Mouse (Mus musculus): ENCODE data around the gene Dlgap1. TPM values are rescaled to one million over a fixed set of nuclear protein-coding genes. Genes with fewer than 3 reads are reported as not detected.

Dlgap1 gene
- polyA plus RNA-seq, 1 experiment from 2014 or later, result 0.50 TPM

GRCm38 (mm10) chr17:70765976-70766375, 797.1 kb downstream of the Dlgap1 start:
- WGBS, result 71% methylated on average over 18 of the region's 18 CpGs
- Histone ChIP-seq H3K4me3 (no peak overlapping the region), H3K4me2 (no peak overlapping the region), H3K9ac (no peak overlapping the region), H3K36me3 (no peaks in the 10 kb centered on the region), H3K4me1 (replicated peaks) (no peaks in the 10 kb centered on the region), H3K27ac (no peak overlapping the region), H3K9me3 (replicated peaks) (no peaks in the 10 kb centered on the region), H3K27me3 (no peaks in the 10 kb centered on the region)
- ATAC-seq (replicated peaks; ENCODE audit: insufficient number of reproducible peaks, insufficient read depth, low FRiP score, low read depth), result no peak

- no peaks in the 10 kb centered on the region for H3K4me1 ChIP-seq (replicated peaks)
- H3K4me2 ChIP-seq, result no peak overlapping the region
- no peak overlapping the region for H3K4me3 ChIP-seq
- 14% methylated on average over 10 of the region's 10 CpGs for WGBS
- no peaks in the 10 kb centered on the region for H3K9me3 ChIP-seq (replicated peaks)
- no peaks in the 10 kb centered on the region for H3K36me3 ChIP-seq
- no peak overlapping the region for H3K9ac ChIP-seq
- H3K27ac ChIP-seq, result no peak overlapping the region
- ATAC-seq (replicated peaks; ENCODE audit: insufficient number of reproducible peaks, insufficient read depth, low FRiP score, low read depth), result no peak
- H3K27me3 ChIP-seq, result no peaks in the 10 kb centered on the region
These were observed 803.4 kb downstream of the Dlgap1 start for GRCm38 (mm10) chr17:70772120-70772899.

- 43% methylated on average over 7 of the region's 7 CpGs for WGBS
These were observed 810.9 kb downstream of the Dlgap1 start for GRCm38 (mm10) chr17:70779770-70780169.

DNA sequence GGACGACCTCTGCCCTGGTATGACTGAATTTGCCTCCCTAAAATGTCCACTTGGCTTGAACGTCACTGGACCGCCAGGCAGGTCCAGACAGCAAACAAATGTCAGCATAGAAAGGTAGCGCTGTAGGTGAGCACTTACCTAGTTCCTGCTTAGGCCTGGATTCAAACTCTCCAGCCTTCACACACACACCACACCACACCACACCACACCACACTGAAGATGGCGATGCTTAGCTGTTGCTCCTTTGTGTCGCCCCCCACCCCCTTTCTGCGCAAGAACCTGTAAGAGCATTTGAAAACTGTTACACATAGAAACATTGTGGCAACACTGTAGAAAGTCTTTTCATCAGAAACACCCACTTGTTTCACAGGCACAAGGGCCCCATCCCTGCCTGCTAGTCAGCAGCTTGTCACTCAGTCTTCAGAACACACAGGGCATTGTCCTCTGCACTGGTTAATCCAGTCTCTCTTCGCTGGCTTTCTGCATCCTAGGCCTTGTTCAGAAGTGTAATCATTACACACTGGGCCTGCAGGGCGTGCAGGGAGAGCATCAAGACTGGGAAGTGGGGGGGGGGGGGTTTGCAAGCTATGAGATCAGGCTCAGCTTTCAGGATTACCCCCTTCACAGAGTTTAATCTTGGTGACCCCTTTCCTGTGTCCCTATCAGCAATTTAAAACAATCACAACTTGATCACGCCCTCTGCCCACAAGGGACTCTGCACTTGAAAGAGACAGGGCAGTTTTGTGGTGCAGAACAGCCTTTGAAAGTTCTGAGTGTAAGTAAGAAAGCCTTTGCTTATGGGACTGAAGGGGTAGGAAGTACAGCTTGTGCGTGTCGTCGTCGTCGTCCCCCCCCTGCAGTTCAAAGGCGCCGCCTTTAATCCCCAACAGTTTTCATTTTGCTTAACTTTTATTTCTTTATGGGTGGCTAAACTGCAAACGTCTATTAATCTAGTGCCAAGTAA, 812.1 kb downstream of the Dlgap1 start:
- ATAC-seq (replicated peaks; ENCODE audit: insufficient number of reproducible peaks, insufficient read depth, low FRiP score, low read depth), result no peak
- Histone ChIP-seq H3K4me1 (replicated peaks) (no peaks in the 10 kb centered on the region), H3K36me3 (no peaks in the 10 kb centered on the region), H3K27ac (no peak overlapping the region), H3K4me2 (no peak overlapping the region), H3K9me3 (replicated peaks) (no peaks in the 10 kb centered on the region), H3K4me3 (no peak overlapping the region), H3K27me3 (no peaks in the 10 kb centered on the region), H3K9ac (no peak overlapping the region)
- 44% methylated on average over 18 of the region's 18 CpGs for WGBS

More at GRCm38 (mm10) chr17:70779770-70780169, 810.9 kb downstream of the Dlgap1 start:
- no peak for ATAC-seq (replicated peaks; ENCODE audit: insufficient number of reproducible peaks, insufficient read depth, low FRiP score, low read depth)
- no peaks in the 10 kb centered on the region for H3K27me3 ChIP-seq
- H3K36me3 ChIP-seq, result no peaks in the 10 kb centered on the region
- H3K4me3 ChIP-seq, result no peak overlapping the region
- no peak overlapping the region for H3K9ac ChIP-seq
- H3K27ac ChIP-seq, result no peak overlapping the region
- no peaks in the 10 kb centered on the region for H3K4me1 ChIP-seq (replicated peaks)
- H3K4me2 ChIP-seq, result no peak overlapping the region
- H3K9me3 ChIP-seq (replicated peaks), result no peaks in the 10 kb centered on the region

DNA sequence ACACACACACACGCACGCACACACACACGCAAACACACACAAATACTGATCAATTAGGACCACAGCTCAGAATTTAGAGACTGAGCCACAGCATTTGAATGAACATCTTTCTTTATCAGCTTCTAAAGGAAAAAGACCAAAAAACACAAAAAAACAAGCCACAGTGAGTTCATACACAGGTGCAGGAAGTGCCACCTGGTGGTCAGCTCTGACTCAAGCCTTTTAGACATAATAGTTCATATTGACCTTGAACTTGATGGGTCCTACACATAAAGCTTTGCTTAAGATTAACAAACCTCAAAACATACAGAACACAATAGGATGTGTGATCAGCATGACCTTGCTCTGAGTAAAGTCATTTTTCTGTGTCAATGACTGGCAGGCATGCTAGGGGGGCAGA, 814.4 kb downstream of the Dlgap1 start:
- Histone ChIP-seq H3K9ac (no peak overlapping the region), H3K9me3 (replicated peaks) (no peaks in the 10 kb centered on the region), H3K27ac (no peak overlapping the region), H3K27me3 (no peaks in the 10 kb centered on the region), H3K4me1 (replicated peaks) (no peaks in the 10 kb centered on the region), H3K4me3 (no peak overlapping the region), H3K4me2 (no peak overlapping the region), H3K36me3 (no peaks in the 10 kb centered on the region)
- no peak for ATAC-seq (replicated peaks; ENCODE audit: insufficient number of reproducible peaks, insufficient read depth, low FRiP score, low read depth)
- 88% methylated on average over 3 of the region's 3 CpGs for WGBS

GRCm38 (mm10) chr17:70787366-70787765, 818.5 kb downstream of the Dlgap1 start:
- no peaks in the 10 kb centered on the region for H3K27me3 ChIP-seq
- no peak for ATAC-seq (replicated peaks; ENCODE audit: insufficient number of reproducible peaks, insufficient read depth, low FRiP score, low read depth)
- H3K9me3 ChIP-seq (replicated peaks), result no peaks in the 10 kb centered on the region
- 78% methylated on average over 2 of the region's 2 CpGs for WGBS
- H3K36me3 ChIP-seq, result no peaks in the 10 kb centered on the region
- H3K4me1 ChIP-seq (replicated peaks), result no peaks in the 10 kb centered on the region
- no peak overlapping the region for H3K9ac ChIP-seq
- H3K4me3 ChIP-seq, result no peak overlapping the region
- H3K4me2 ChIP-seq, result no peak overlapping the region
- H3K27ac ChIP-seq, result no peak overlapping the region

DNA sequence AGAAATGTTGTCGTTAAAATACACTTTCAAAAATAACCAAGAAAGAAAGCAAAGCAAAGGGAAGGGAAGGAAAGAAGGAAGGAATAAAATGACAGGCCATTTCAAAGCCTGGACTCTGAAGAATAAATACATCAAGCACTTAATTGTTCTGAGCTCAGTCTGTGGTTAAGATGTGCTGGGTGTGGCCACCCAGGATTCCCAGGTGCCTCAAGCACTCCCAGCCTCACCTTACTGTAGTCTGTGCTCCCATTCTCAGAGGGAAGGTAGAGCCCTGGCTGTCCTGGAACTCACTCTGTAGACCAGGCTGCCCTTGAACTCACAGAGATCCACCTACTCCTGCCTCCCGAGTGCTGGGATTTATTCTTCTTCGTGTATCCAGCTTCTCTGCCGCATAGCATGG, 821.9 kb downstream of the Dlgap1 start:
- no peaks in the 10 kb centered on the region for H3K9me3 ChIP-seq (replicated peaks)
- 88% methylated on average over 4 of the region's 4 CpGs for WGBS
- no peak overlapping the region for H3K4me2 ChIP-seq
- no peak overlapping the region for H3K27ac ChIP-seq
- H3K9ac ChIP-seq, result no peak overlapping the region
- H3K36me3 ChIP-seq, result no peaks in the 10 kb centered on the region
- no peak for ATAC-seq (replicated peaks; ENCODE audit: insufficient number of reproducible peaks, insufficient read depth, low FRiP score, low read depth)
- H3K27me3 ChIP-seq, result no peaks in the 10 kb centered on the region
- no peak overlapping the region for H3K4me3 ChIP-seq
- peaks cover 17% of the 10 kb centered on the region for H3K4me1 ChIP-seq (replicated peaks)

DNA sequence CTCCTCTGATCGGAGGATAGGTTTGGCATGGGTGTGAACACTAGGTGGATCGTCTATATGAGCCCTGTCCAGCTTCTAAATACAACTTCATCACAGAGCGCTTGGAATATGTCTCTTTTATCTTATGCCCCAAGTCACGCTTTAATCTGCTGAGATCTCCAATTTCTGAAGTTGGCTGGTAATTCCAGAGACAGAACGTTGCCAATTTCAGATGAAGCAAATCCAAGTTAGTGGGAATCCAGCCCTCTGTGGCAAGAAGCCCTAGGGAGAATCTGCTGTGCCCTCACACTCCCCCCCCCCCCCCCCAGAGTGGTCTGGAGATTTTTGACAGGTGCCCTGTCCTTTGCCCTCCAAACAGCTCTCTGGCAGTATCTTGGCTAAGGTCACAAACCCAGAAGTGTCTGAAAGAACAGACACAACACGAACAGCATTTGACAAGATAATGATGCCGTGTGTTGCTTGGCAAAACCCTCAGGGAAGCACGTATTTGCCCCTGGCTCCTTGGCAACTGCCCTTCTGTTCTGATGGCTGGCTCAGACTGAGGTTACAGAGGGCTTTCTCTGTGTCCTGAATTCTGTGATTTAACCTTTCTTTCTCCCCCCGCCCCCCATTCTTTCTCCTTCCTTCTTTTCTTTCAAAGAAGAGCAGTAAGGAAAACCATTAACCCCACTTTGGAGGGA, 822.9 kb downstream of the Dlgap1 start:
- Histone ChIP-seq H3K4me3 (no peak overlapping the region), H3K4me1 (replicated peaks) (peaks cover 17% of the 10 kb centered on the region), H3K36me3 (no peaks in the 10 kb centered on the region), H3K27ac (no peak overlapping the region), H3K27me3 (0 out of 2 replicates have a peak, but pooled peaks cover 3% of the 10 kb centered on the region), H3K4me2 (no peak overlapping the region), H3K9ac (no peak overlapping the region), H3K9me3 (replicated peaks) (no peaks in the 10 kb centered on the region)
- ATAC-seq (replicated peaks; ENCODE audit: insufficient number of reproducible peaks, insufficient read depth, low FRiP score, low read depth), result no peak
- 70% methylated on average over 9 of the region's 9 CpGs for WGBS

GRCm38 (mm10) chr17:70794291-70794690, 825.4 kb downstream of the Dlgap1 start:
- WGBS, result 8% methylated on average over 7 of the region's 7 CpGs
- Histone ChIP-seq H3K9ac (no peak overlapping the region), H3K27me3 (0 out of 2 replicates have a peak, but pooled peaks cover 3% of the 10 kb centered on the region), H3K36me3 (no peaks in the 10 kb centered on the region), H3K27ac (peak overlapping the region; percentile 49), H3K4me2 (peak overlapping the region; percentile 47), H3K4me1 (replicated peaks) (peaks cover 17% of the 10 kb centered on the region), H3K4me3 (no peak overlapping the region), H3K9me3 (replicated peaks) (no peaks in the 10 kb centered on the region)
- peak; percentile 66; the same call in 1 of the 2 replicates for ATAC-seq (replicated peaks; ENCODE audit: insufficient number of reproducible peaks, insufficient read depth, low FRiP score, low read depth)

GRCm38 (mm10) chr17:70794722-70795121, 825.8 kb downstream of the Dlgap1 start:
- Histone ChIP-seq H3K27ac (peak overlapping the region; percentile 49), H3K4me1 (replicated peaks) (peaks cover 17% of the 10 kb centered on the region), H3K4me3 (no peak overlapping the region), H3K4me2 (peak overlapping the region; percentile 47), H3K9me3 (replicated peaks) (no peaks in the 10 kb centered on the region), H3K9ac (no peak overlapping the region), H3K27me3 (0 out of 2 replicates have a peak, but pooled peaks cover 3% of the 10 kb centered on the region), H3K36me3 (no peaks in the 10 kb centered on the region)
- ATAC-seq (replicated peaks; ENCODE audit: insufficient number of reproducible peaks, insufficient read depth, low FRiP score, low read depth), result peak; percentile 36
- WGBS, result 22% methylated on average over 6 of the region's 6 CpGs

GRCm38 (mm10) chr17:70795196-70795595, 826.3 kb downstream of the Dlgap1 start:
- H3K4me3 ChIP-seq, result no peak overlapping the region
- peaks cover 17% of the 10 kb centered on the region for H3K4me1 ChIP-seq (replicated peaks)
- ATAC-seq (replicated peaks; ENCODE audit: insufficient number of reproducible peaks, insufficient read depth, low FRiP score, low read depth), result no peak
- no peak overlapping the region for H3K9ac ChIP-seq
- H3K4me2 ChIP-seq, result no peak overlapping the region
- H3K36me3 ChIP-seq, result no peaks in the 10 kb centered on the region
- 0 out of 2 replicates have a peak, but pooled peaks cover 3% of the 10 kb centered on the region for H3K27me3 ChIP-seq
- 38% methylated on average over 4 of the region's 4 CpGs for WGBS
- no peaks in the 10 kb centered on the region for H3K9me3 ChIP-seq (replicated peaks)
- 0 out of 2 replicates have a peak overlapping the region, but pooled peaks have one; percentile 49 for H3K27ac ChIP-seq

Measured in heart, embryonic 15.5 days (tissue).